Mouse (Mus musculus): ENCODE results near the gene Dtnbp1.

Gene Dtnbp1

GRCm38 (mm10) chr13:44904271-44904670 is 97.7 kb downstream of the Dtnbp1 start:
- no peak for DNase-seq (ENCODE audit: low spot score in 2 of 2)

- no peak for DNase-seq (ENCODE audit: low spot score in 2 of 2)
Measured at GRCm38 (mm10) chr13:44903416-44903815, 98.5 kb downstream of the Dtnbp1 start.

- no peak for DNase-seq (ENCODE audit: low spot score in 2 of 2)
Measured at GRCm38 (mm10) chr13:44902299-44902698, 99.6 kb downstream of the Dtnbp1 start.

- DNase-seq (ENCODE audit: low spot score in 2 of 2): no peak
Measured at GRCm38 (mm10) chr13:44896211-44896610, 105.7 kb downstream of the Dtnbp1 start.

GRCm38 (mm10) chr13:44891813-44892730 is 109.9 kb downstream of the Dtnbp1 start:
- DNase-seq (ENCODE audit: low spot score in 2 of 2): no peak

- DNase-seq (ENCODE audit: low spot score in 2 of 2): no peak
Measured at GRCm38 (mm10) chr13:44890612-44891011, 111.3 kb downstream of the Dtnbp1 start.

GRCm38 (mm10) chr13:44886221-44886620 is 115.7 kb downstream of the Dtnbp1 start:
- no peak for DNase-seq (ENCODE audit: low spot score in 2 of 2)

GRCm38 (mm10) chr13:44881001-44881400 is 120.9 kb downstream of the Dtnbp1 start:
- DNase-seq (ENCODE audit: low spot score in 2 of 2): no peak

- DNase-seq (ENCODE audit: low spot score in 2 of 2): no peak
Measured at GRCm38 (mm10) chr13:44876799-44877198, 125.1 kb downstream of the Dtnbp1 start.
